Mouse (Mus musculus) limb, embryonic 14.5 days (tissue): ENCODE measurements at regions not wholly inside any gene's neighbourhood (a gene's known extent, or its start where the extent isn't known, plus 50 kb on each side); places are given as distances from the start of the nearest gene placed in this dataset.
"Not testable (repeated sequence)": the region's sequence is repeated elsewhere in the genome, so short reads cannot be mapped to it uniquely, and the experiment has no call there.

Source experiments
- ATAC-seq: fragments of 200-750 bp; cut with Nextera tagmentation; 2 replicates; pipeline ENCODE4 v1.8.0; 2017; ENCODE audit warnings: low read depth, moderate number of reproducible peaks, moderate TSS enrichment; ENCODE audit not compliant: low FRiP score
- DNase-seq: peaks from one replicate; pipeline ENCODE4 v3.0.0-alpha.2; 2015; ENCODE audit warnings: low spot score
- H3K27ac ChIP-seq: fragments of 300-500 bp; sonication (generic); replicated peaks from 2 replicates; pipeline ENCODE4 v1.5.1; 2014; ENCODE audit warnings: low read depth, mild to moderate bottlenecking, low read length, moderate library complexity, mixed read lengths
- H3K27me3 ChIP-seq: fragments of 300-500 bp; sonication (generic); 2 replicates; pipeline ENCODE4 v1.6.1; 2014; ENCODE audit warnings: low read length, mixed read lengths; ENCODE audit not compliant: control insufficient read depth, insufficient read depth
- H3K36me3 ChIP-seq: fragments of 300-500 bp; sonication (generic); 2 replicates; pipeline ENCODE4 v1.6.1; 2014; ENCODE audit warnings: mild to moderate bottlenecking, low read length, moderate library complexity, mixed read lengths; ENCODE audit not compliant: control insufficient read depth, insufficient read depth
- H3K4me1 ChIP-seq: fragments of 300-500 bp; sonication (generic); 2 replicates; pipeline ENCODE4 v1.6.1; 2014; ENCODE audit warnings: antibody characterized with exemption, low read length, mixed read lengths; ENCODE audit not compliant: control insufficient read depth, insufficient read depth
- H3K4me2 ChIP-seq: fragments of 300-500 bp; sonication (generic); replicated peaks from 2 replicates; pipeline ENCODE4 v1.6.1; 2014; ENCODE audit warnings: low read depth, mild to moderate bottlenecking, low read length, moderate library complexity; ENCODE audit not compliant: severe bottlenecking
- H3K4me3 ChIP-seq: fragments of 300-500 bp; sonication (generic); replicated peaks from 2 replicates; pipeline ENCODE4 v1.5.1; 2014; ENCODE audit warnings: low read length
- H3K9ac ChIP-seq: fragments of 300-500 bp; sonication (generic); 2 replicates; pipeline ENCODE4 v1.6.1; 2014; ENCODE audit warnings: mild to moderate bottlenecking, low read depth, low read length, moderate library complexity; ENCODE audit not compliant: severe bottlenecking
- H3K9me3 ChIP-seq: fragments of 300-500 bp; sonication (generic); 2 replicates; pipeline ENCODE4 v1.6.1; 2016; ENCODE audit warnings: low read length; ENCODE audit not compliant: control insufficient read depth
- POLR2A ChIP-seq: fragments of 200-500 bp; IDR thresholded peaks from 2 replicates; pipeline ENCODE4 v1.8.0; 2012; ENCODE audit warnings: inconsistent platforms, mild to moderate bottlenecking, moderate library complexity, borderline replicate concordance; ENCODE audit not compliant: insufficient read depth, insufficient read length; ENCODE audit errors: extremely low read depth
- WGBS: fragments of 180-500 bp; shearing (Covaris S2); extraction: QIAGEN DNeasy Blood & Tissue Kit; methylation state at CpG from one replicate; pipeline ENCODE4 v1.1.7; 2014; 5-methylcytosine and 5-hydroxymethylcytosine counted together

DNA sequence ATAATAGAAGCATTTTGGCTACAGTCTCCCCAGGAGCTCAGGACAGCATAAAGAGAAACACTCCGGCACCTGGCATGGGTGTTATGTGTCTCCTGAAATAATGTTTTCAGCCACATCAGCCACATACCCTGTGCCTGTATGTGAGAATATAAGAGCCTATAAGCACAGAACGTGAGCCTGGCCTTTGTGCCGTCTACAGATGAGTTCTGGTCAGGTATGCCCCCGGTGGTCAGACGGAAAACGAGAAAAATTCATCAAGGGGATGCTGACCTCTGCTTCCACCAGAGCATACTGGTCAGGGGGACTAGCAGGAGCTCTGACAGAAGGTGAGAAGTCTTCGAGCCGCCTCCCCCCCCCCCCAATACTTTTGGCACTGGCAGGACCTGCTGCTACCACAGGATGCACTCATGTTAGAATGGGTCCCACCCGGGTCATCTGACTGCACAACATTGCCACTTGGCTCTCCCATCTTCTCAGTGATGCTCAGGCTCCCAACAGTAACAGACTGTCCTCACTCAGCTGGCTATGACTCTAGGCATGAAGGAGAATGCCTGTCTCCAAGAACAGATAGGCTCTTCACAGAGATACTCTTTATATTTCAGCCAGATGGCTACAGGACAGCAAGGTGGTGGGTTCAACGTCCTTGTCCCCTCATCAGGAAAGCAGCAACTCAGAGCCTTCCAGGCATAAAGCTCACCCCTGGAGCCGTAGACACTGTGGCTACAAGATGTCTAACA is 401.2 kb upstream of the Jmjd1c start:
- H3K36me3 ChIP-seq: no peaks in the 10 kb centered on the region
- no peak overlapping the region for H3K27ac ChIP-seq
- no peaks in the 10 kb centered on the region for H3K4me1 ChIP-seq
- H3K9ac ChIP-seq: no peak overlapping the region
- DNase-seq (no peak), ATAC-seq (no peak)
- H3K4me2 ChIP-seq: no peak overlapping the region
- no peak for TF ChIP-seq POLR2A
- no peaks in the 10 kb centered on the region for H3K27me3 ChIP-seq
- 88% methylated on average over 9 of the region's 11 CpGs for WGBS
- H3K4me3 ChIP-seq: no peak overlapping the region
- no peaks in the 10 kb centered on the region for H3K9me3 ChIP-seq

GRCm38 (mm10) chr10:66714926-66715325 is 381.0 kb upstream of the Jmjd1c start:
- H3K36me3 ChIP-seq, H3K9me3 ChIP-seq, ATAC-seq, H3K4me1 ChIP-seq, DNase-seq, H3K27me3 ChIP-seq, H3K4me2 ChIP-seq, H3K4me3 ChIP-seq, H3K9ac ChIP-seq, H3K27ac ChIP-seq: not testable (repeated sequence)
- 89% methylated on average over 9 of the region's 9 CpGs for WGBS

- Histone ChIP-seq H3K27ac (no peak overlapping the region), H3K36me3 (no peaks in the 10 kb centered on the region), H3K27me3 (no peaks in the 10 kb centered on the region), H3K4me2 (no peak overlapping the region), H3K4me3 (no peak overlapping the region), H3K4me1 (no peaks in the 10 kb centered on the region), H3K9ac (no peak overlapping the region), H3K9me3 (0 out of 2 replicates have a peak, but pooled peaks cover 4% of the 10 kb centered on the region)
- ATAC-seq: no peak
- 73% methylated on average over 7 of the region's 7 CpGs for WGBS
- DNase-seq: no peak
- no peak for TF ChIP-seq POLR2A
Observed at GRCm38 (mm10) chr10:66717909-66718308, 378.0 kb upstream of the Jmjd1c start.

DNA sequence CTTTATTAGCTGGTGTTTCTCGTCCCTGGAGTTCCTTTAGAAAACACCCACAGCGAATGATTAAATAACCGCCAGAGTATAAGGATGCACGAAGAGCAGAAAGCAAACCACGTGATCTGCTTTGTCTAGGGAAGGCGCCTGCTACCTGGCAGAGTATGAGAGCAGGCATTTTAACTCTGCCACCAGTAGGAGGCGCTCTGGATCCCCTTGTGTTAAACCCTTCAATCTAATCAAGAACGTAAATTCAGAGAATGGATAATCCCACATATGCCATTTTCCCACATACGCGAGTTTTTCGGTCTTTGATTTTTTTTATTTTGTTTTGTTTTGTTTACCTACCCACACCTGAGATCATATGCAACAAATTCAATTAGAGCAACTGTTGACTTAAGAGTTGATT is 376.1 kb upstream of the Jmjd1c start:
- no peak for TF ChIP-seq POLR2A
- 92% methylated on average over 11 of the region's 11 CpGs for whole genome bisulfite sequencing
- no peak for ATAC-seq
- Histone ChIP-seq H3K9me3 (0 out of 2 replicates have a peak, but pooled peaks cover 4% of the 10 kb centered on the region), H3K4me1 (no peaks in the 10 kb centered on the region), H3K4me2 (no peak overlapping the region), H3K27ac (no peak overlapping the region), H3K9ac (no peak overlapping the region), H3K4me3 (no peak overlapping the region), H3K36me3 (no peaks in the 10 kb centered on the region), H3K27me3 (no peaks in the 10 kb centered on the region)
- no peak for DNase-seq

DNA sequence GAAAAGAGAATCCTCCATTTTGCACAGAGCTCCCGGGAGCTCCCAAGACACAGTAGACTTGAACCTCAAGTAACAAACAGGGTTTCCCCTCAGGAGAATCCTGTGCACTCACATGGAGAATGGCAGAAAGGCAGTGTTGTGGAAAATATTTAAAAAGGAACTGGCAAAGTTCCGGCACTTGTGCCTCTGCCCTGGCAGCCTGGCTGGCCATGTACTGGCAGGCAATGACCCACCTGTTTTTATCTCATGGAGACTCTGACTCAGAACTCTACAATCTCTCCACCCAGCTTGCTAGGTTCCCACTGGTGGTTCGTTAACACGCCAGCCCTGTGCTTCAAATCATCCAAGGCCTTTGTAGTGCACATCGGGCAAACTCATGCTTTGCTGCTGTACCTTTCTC is 362.3 kb upstream of the Jmjd1c start:
- no peak overlapping the region for H3K9ac ChIP-seq
- no peak for TF ChIP-seq POLR2A
- ATAC-seq (no peak), DNase-seq (no peak)
- no peaks in the 10 kb centered on the region for H3K27me3 ChIP-seq
- peaks cover 7% of the 10 kb centered on the region for H3K9me3 ChIP-seq
- H3K36me3 ChIP-seq: no peaks in the 10 kb centered on the region
- no peak overlapping the region for H3K27ac ChIP-seq
- 87% methylated on average over 5 of the region's 5 CpGs for WGBS
- no peak overlapping the region for H3K4me3 ChIP-seq
- no peaks in the 10 kb centered on the region for H3K4me1 ChIP-seq
- no peak overlapping the region for H3K4me2 ChIP-seq
